Mouse (Mus musculus) heart, adult 2 months (tissue): ENCODE results near the gene Insm1. TPM values are rescaled to one million over a fixed set of nuclear protein-coding genes. Genes with fewer than 3 reads are reported as not detected.
A peak's percentile ranks its signal among the peaks of the same experiment; 100 is the strongest.

Source experiments
- DNase-seq, 2 experiments: peaks; one replicate each; pipeline ENCODE4 v3.0.0; 2021
- H3K27ac ChIP-seq: fragments of 200-600 bp; 2 replicates; pipeline ENCODE4 v1.8.1; 2022
- H3K27me3 ChIP-seq: fragments of 200-500 bp; 2 replicates; pipeline ENCODE4 v1.6.1; 2012; ENCODE audit warnings: mild to moderate bottlenecking, low read length, inconsistent platforms, mixed read lengths; ENCODE audit not compliant: control insufficient read depth, insufficient read depth
- H3K36me3 ChIP-seq: fragments of 200-500 bp; 2 replicates; pipeline ENCODE4 v1.6.1; 2012; ENCODE audit warnings: low read length, inconsistent platforms; ENCODE audit not compliant: control insufficient read depth, insufficient read depth
- H3K4me1 ChIP-seq: fragments of 200-500 bp; 2 replicates; pipeline ENCODE4 v1.6.1; 2011; ENCODE audit warnings: low read length; ENCODE audit not compliant: control insufficient read depth, insufficient read depth
- H3K4me3 ChIP-seq: fragments of 200-600 bp; 2 replicates; pipeline ENCODE4 v1.8.1; 2022
- H3K79me2 ChIP-seq: fragments of 200-500 bp; replicated peaks from 2 replicates; pipeline ENCODE4 v1.6.1; 2012; ENCODE audit warnings: mild to moderate bottlenecking, inconsistent platforms, low read length, moderate library complexity, mixed read lengths; ENCODE audit not compliant: control insufficient read depth, insufficient read depth
- H3K9ac ChIP-seq: fragments of 200-500 bp; 2 replicates; pipeline ENCODE4 v1.6.1; 2012; ENCODE audit warnings: low read depth, mild to moderate bottlenecking, control low read depth, inconsistent platforms, low read length, mixed read lengths
- CTCF ChIP-seq: fragments of 200-600 bp; IDR thresholded peaks from 2 replicates; pipeline ENCODE4 v1.8.1; 2022; ENCODE audit warnings: antibody characterized with exemption, mild to moderate bottlenecking, moderate library complexity
- EP300 ChIP-seq: fragments of 200-500 bp; IDR thresholded peaks from 2 replicates; pipeline ENCODE4 v1.6.1; 2011; ENCODE audit warnings: low read depth, low read length, control low read depth; ENCODE audit not compliant: insufficient read depth
- POLR2A ChIP-seq: fragments of 200-500 bp; IDR thresholded peaks from 2 replicates; pipeline ENCODE4 v1.6.1; 2011; ENCODE audit warnings: mild to moderate bottlenecking, low read depth, low read length, control low read depth; ENCODE audit not compliant: insufficient read depth
- WGBS: fragments of 180-500 bp; shearing (Covaris S2); methylation state at CpG from one replicate; pipeline ENCODE4 v1.1.7; 2018; 5-methylcytosine and 5-hydroxymethylcytosine counted together
- intact Hi-C: fragments of 180-260 bp; cut with DNase I; formaldehyde crosslinking; loops from one replicate; pipeline ENCODE4 v1.15.1; 2025
- polyA plus RNA-seq: library from polyadenylated mRNA; depleted of rRNA; stranded (reverse); fragments of >200 nt; gene quantifications from 2 replicates; pipeline ENCODE4 v1.2.3, GENCODE M21; 2012
- total RNA-seq, 2 experiments: library from RNA; stranded (reverse); gene quantifications; 2 replicates each; pipeline ENCODE4 v1.2.3; 2021

The Insm1 gene
- total and polyA plus RNA-seq, 3 experiments = not detected

DNA sequence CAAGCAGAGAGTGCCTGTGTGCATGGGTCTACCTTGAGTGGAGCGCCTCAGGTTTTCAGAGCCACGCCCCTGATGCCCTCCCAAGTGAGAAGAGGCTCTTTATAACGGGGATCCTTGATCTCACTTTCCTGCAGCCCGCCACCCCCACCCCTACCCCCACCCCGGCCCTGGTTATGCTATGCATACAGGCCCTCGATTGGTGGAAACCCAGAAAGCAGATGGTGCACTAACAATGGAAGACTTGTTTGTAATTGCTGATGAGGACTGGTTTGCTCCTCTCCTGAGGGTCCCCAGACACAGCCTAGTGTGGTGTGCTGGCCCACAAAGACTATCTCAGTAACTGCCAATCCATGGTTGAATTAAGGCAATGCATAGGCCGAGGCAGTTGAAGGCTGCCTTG is 27.3 kb downstream of the Insm1 start:
- Histone ChIP-seq H3K4me3 (no peak overlapping the region), H3K36me3 (no peaks in the 10 kb centered on the region), H3K27me3 (no peaks in the 10 kb centered on the region), H3K4me1 (no peaks in the 10 kb centered on the region), H3K27ac (no peak overlapping the region), H3K9ac (no peak overlapping the region), H3K79me2 (no peaks in the 10 kb centered on the region)
- TF ChIP-seq EP300 = no peak
- no peak for TF ChIP-seq CTCF
- TF ChIP-seq POLR2A = no peak
- intact Hi-C loops = no loop called here
- 91% methylated on average over 7 of the region's 7 CpGs for WGBS
- no peak for DNase-seq

DNA sequence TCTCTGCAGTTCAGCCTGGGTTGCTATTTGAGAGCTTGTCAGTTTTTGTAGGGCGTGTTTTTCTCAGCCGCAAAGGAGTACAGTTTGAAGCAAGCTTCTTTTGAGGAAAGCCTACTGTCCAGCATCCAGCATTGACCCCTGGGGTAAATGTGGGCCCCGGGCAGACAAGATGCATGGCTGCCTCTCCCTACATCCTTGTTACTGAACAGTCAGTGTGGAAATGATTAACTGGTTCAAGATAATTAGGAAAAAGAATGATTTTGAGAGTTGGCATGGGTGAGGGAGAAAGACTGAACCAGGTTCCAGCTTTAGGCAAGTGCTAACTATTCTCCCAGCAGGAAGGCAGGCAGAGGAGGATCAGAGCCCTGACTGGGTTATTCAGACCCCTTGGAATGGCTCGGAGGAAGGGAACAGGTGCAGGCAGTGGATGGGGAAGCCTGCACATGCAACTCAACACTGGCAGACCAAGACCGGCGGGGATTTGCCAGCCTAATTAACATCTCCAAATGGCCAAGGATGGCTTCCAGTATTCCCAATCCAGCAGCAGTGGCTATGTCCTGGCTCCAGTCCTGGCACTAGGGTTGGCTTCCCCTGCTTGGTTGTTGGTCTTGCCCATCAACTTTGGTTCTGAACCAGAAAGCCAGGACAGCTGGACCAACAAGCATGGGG is 28.6 kb downstream of the Insm1 start:
- Histone ChIP-seq H3K27ac (no peak overlapping the region), H3K4me3 (no peak overlapping the region), H3K4me1 (no peaks in the 10 kb centered on the region), H3K27me3 (no peaks in the 10 kb centered on the region), H3K9ac (no peak overlapping the region), H3K79me2 (no peaks in the 10 kb centered on the region), H3K36me3 (no peaks in the 10 kb centered on the region)
- TF ChIP-seq EP300 (no peak), POLR2A (no peak), CTCF (no peak)
- intact Hi-C loops = loop anchor here (10.0 kb wide), 1 partner anchor 296 kb away; no protein-coding TSS in a partner anchor
- 87% methylated on average over 6 of the region's 6 CpGs for WGBS
- DNase-seq = no peak

DNA sequence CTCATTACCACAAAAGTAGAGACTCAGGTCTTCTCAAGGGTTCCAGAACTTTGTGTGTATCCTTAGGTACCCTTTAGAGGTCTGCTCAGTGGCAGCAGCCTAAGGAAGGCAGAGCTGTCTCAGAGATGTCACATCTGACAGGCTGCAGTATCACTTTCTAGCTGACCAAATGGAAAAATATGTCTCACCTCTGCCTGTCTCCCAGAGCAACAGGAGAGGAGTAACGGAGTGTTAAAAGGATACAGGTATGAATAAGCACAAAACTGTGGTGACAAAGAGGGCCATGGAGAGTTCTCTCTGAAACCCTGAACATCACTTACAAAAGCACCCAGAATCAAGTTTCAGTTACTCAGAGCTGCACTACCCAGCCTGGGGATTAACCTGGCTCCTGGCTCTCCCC is 32.7 kb downstream of the Insm1 start:
- Histone ChIP-seq H3K27ac (no peak overlapping the region), H3K4me3 (no peak overlapping the region), H3K27me3 (no peaks in the 10 kb centered on the region), H3K36me3 (0 out of 2 replicates have a peak, but pooled peaks cover 2% of the 10 kb centered on the region), H3K4me1 (0 out of 2 replicates have a peak, but pooled peaks cover 1% of the 10 kb centered on the region), H3K79me2 (no peaks in the 10 kb centered on the region), H3K9ac (no peak overlapping the region)
- TF ChIP-seq POLR2A = no peak
- TF ChIP-seq EP300 = no peak
- no peak for TF ChIP-seq CTCF
- intact Hi-C loops = loop anchor here (10.0 kb wide), 1 partner anchor 300 kb away; no protein-coding TSS in a partner anchor
- DNase-seq = no peak
- WGBS = 81% methylated on average over 1 of the region's 1 CpGs

DNA sequence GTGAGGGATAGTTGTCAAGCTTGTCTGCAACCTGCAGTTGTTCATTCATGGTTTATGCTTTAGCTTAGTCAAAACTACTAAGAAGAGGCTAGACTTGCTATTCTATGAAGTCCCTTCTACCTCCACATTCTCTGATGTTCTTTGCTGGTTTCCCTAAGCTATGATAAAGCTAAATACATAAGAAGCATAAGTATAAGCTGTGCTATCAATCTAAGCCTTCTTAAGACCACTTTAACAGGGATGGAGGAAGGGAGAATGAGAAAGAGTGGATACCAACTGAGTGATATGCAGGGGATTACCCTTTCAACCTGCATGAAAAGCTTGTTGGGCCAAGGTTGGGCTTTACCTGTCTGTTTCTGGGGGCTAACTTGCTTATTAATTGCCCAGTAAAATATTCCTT is 33.9 kb downstream of the Insm1 start:
- Histone ChIP-seq H3K4me3 (no peak overlapping the region), H3K9ac (no peak overlapping the region), H3K27me3 (no peaks in the 10 kb centered on the region), H3K36me3 (0 out of 2 replicates have a peak, but pooled peaks cover 2% of the 10 kb centered on the region), H3K27ac (no peak overlapping the region), H3K79me2 (no peaks in the 10 kb centered on the region), H3K4me1 (0 out of 2 replicates have a peak, but pooled peaks cover 1% of the 10 kb centered on the region)
- DNase-seq = no peak
- TF ChIP-seq EP300 (no peak), POLR2A (no peak), CTCF (no peak)
- intact Hi-C loops = loop anchor here (10.0 kb wide), 1 partner anchor 301 kb away; no protein-coding TSS in a partner anchor

DNA sequence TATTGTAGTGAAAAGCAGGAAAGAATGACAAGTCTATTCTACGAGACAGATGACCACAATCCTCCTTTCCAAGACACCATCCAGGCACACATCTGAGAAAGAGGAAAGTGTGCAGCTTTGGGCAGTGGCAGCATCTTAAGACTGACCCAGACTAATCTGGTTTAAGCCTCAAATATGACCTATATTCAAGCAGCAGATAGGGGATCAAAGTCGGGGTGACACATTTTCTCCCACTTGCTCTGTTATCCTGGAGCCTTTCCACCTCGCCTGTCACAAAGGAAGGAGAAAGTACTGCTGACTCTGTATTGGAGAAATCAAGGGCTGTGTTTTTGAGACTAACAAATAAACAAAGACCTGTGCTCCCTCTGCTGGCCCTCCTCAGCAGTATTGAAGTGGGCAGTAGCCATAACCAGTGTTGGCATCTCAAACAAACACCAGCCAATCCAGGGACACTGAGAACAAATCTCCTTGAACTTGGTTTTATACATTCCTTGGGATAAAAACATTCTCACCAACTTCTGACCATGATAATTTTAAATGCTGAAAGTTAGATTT is 34.7 kb downstream of the Insm1 start:
- 63% methylated on average over 3 of the region's 3 CpGs for WGBS
- intact Hi-C loops = loop anchor here (10.0 kb wide), 1 partner anchor 302 kb away; no protein-coding TSS in a partner anchor
- no peak overlapping the region for H3K4me3 ChIP-seq
- 0 out of 2 replicates have a peak, but pooled peaks cover 2% of the 10 kb centered on the region for H3K36me3 ChIP-seq
- H3K4me1 ChIP-seq = 0 out of 2 replicates have a peak, but pooled peaks cover 1% of the 10 kb centered on the region
- no peak for TF ChIP-seq EP300
- TF ChIP-seq POLR2A = no peak
- TF ChIP-seq CTCF = peak; percentile 55
- no peak overlapping the region for H3K9ac ChIP-seq
- no peak for DNase-seq
- H3K79me2 ChIP-seq = no peaks in the 10 kb centered on the region
- no peak overlapping the region for H3K27ac ChIP-seq
- H3K27me3 ChIP-seq = no peaks in the 10 kb centered on the region

DNA sequence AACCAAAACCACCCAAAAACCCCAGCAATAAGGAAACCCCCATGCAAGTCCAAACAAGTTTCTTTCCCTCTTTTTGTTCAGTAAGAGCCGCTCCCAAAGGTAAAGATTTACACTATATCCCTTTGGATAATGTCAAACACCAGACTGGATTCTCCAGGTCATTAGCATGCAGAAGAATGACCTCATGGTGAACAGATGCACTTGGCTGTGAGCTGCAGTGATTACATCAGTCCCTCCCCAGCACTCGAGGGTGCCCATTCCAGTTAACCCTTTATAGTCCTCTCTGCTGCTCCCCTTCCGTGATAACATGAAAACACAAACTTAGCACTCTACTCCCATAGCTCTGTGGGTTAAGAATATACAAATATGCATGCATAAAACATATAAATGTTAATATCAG is 35.3 kb downstream of the Insm1 start:
- intact Hi-C loops = loop anchor here (10.0 kb wide), 1 partner anchor 302 kb away; no protein-coding TSS in a partner anchor

More for the DNA sequence above, 35.3 kb downstream of the Insm1 start:
- no peak for DNase-seq
- Histone ChIP-seq H3K4me3 (no peak overlapping the region), H3K27ac (no peak overlapping the region), H3K79me2 (no peaks in the 10 kb centered on the region), H3K36me3 (0 out of 2 replicates have a peak, but pooled peaks cover 2% of the 10 kb centered on the region), H3K9ac (no peak overlapping the region), H3K27me3 (no peaks in the 10 kb centered on the region), H3K4me1 (0 out of 2 replicates have a peak, but pooled peaks cover 1% of the 10 kb centered on the region)
- TF ChIP-seq CTCF = no peak
- no peak for TF ChIP-seq POLR2A
- TF ChIP-seq EP300 = no peak
- WGBS = 39% methylated on average over 3 of the region's 3 CpGs
